Mouse (Mus musculus) C2C12 (cell line): ENCODE measurements around the gene Plxnd1. TPM values are rescaled to one million over a fixed set of nuclear protein-coding genes. Genes with fewer than 3 reads are reported as not detected.

Source experiments
- H3K27me3 ChIP-seq: one replicate; pipeline ENCODE4 v1.6.1; 2011; ENCODE audit not compliant: control insufficient read depth, insufficient read depth, insufficient read length
- H3K36me3 ChIP-seq: one replicate; pipeline ENCODE4 v1.6.1; 2011; ENCODE audit not compliant: control insufficient read depth, insufficient read depth
- H3K4me3 ChIP-seq: one replicate; pipeline ENCODE4 v1.5.1; 2011; ENCODE audit warnings: mild to moderate bottlenecking, control low read depth; ENCODE audit not compliant: poor library complexity, insufficient read depth, severe bottlenecking
- H3K79me2 ChIP-seq: one replicate; pipeline ENCODE4 v1.6.1; 2011; ENCODE audit not compliant: control insufficient read depth, insufficient read depth
- H3K79me3 ChIP-seq: one replicate; pipeline ENCODE4 v1.6.1; 2011; ENCODE audit warnings: low read depth, control low read depth
- H3ac ChIP-seq: one replicate; pipeline ENCODE3; 2011; ENCODE audit warnings: low read depth; ENCODE audit not compliant: control insufficient read depth, insufficient read length
- CEBPB ChIP-seq: IDR thresholded peaks from one replicate; pipeline ENCODE4 v1.6.1; 2011; ENCODE audit warnings: low read depth, mild to moderate bottlenecking, control low read depth, moderate library complexity
- CTCF ChIP-seq: IDR thresholded peaks from one replicate; pipeline ENCODE4 v1.5.1; 2011; ENCODE audit not compliant: control insufficient read depth, insufficient read depth, insufficient read length
- FOSL1 ChIP-seq: IDR thresholded peaks from one replicate; pipeline ENCODE4 v1.8.0; 2011; ENCODE audit warnings: mild to moderate bottlenecking, low read length; ENCODE audit not compliant: poor library complexity, insufficient read depth, severe bottlenecking
- MAX ChIP-seq: IDR thresholded peaks from one replicate; pipeline ENCODE4 v1.6.1; 2011; ENCODE audit warnings: mild to moderate bottlenecking, control low read depth
- MYOD1 ChIP-seq: IDR thresholded peaks from one replicate; pipeline ENCODE4 v1.6.1; 2011; ENCODE audit warnings: low read depth; ENCODE audit not compliant: control insufficient read depth, insufficient read length
- MYOG ChIP-seq: IDR thresholded peaks from one replicate; pipeline ENCODE4 v1.6.1; 2011; ENCODE audit not compliant: control insufficient read depth, insufficient read length; ENCODE audit errors: extremely low read depth
- USF1 ChIP-seq: IDR thresholded peaks from one replicate; pipeline ENCODE4 v1.6.1; 2011; ENCODE audit warnings: low read depth, mild to moderate bottlenecking, control low read depth, moderate library complexity
- polyA plus RNA-seq: library from polyadenylated mRNA; unstranded; fragments of >200 nt; fragmentation: generic; extraction: Trizol; gene quantifications from one replicate; pipeline ENCODE4 v1.2.1, GENCODE M21; 2012; ENCODE audit warnings: missing spikeins

Plxnd1 gene
- polyA plus RNA-seq, 1 experiment: 14.8 TPM

DNA sequence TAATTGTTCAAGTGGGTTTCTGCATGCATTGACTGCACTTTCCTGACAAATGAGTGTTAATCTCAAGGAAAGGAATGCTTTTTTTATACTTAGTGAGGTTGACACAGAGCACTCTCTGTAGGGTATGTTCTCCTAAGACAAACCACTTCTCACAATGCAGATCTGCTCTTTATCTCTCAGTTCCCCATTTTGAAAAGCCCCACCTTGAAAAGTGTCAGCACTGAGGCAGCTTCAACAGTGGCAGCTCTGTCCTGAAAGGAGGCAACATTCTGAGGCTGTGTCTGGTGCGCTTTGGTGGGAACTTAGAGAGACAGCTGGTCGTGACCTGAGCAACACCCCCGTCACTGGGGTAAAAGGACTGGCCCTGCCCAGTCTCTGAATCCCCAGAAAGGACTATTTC lies 85.8 kb downstream of the Plxnd1 start:
- Histone ChIP-seq H3K27me3 (no peaks in the 10 kb centered on the region), H3K79me2 (no peaks in the 10 kb centered on the region), H3K4me3 (no peak overlapping the region), H3K36me3 (no peaks in the 10 kb centered on the region), H3K79me3 (no peaks in the 10 kb centered on the region), H3ac (no peak overlapping the region)
- TF ChIP-seq MYOG: no peak
- no peak for TF ChIP-seq FOSL1
- TF ChIP-seq CTCF: no peak
- no peak for TF ChIP-seq MAX
- TF ChIP-seq CEBPB: no peak
- TF ChIP-seq MYOD1: no peak
- TF ChIP-seq USF1: no peak

DNA sequence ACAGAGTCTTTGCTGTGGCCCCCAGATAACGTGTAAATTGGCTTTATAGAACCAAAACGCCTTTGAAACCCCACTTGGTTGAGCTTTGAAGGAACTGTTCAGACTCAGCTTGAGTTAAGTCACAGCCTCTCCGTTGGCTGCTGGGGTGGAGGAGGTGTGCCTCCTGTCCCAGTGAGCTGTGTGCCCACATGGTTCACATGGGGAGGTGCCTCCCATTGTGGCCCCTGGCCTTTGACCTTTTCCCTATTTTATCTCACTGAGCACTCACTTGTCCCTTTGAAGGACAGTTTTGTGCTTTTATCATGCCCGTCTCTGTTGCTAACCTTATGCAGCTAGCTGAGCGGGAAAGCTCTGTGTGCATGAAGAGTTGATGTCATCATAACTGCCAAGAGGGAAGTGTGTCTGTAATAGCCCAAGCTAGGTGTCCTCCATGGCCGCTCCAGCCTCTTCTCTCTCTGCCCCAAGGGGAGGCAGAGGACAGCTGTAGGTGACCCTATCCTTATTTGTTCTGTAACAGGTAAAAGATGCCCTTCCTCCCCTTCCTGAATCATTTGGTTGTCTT lies 86.3 kb downstream of the Plxnd1 start:
- Histone ChIP-seq H3K79me3 (no peaks in the 10 kb centered on the region), H3K79me2 (no peaks in the 10 kb centered on the region), H3ac (no peak overlapping the region), H3K36me3 (no peaks in the 10 kb centered on the region), H3K27me3 (no peaks in the 10 kb centered on the region), H3K4me3 (no peak overlapping the region)
- TF ChIP-seq CTCF: no peak
- TF ChIP-seq FOSL1: no peak
- no peak for TF ChIP-seq CEBPB
- TF ChIP-seq MYOG: no peak
- TF ChIP-seq MAX: no peak
- TF ChIP-seq USF1: no peak
- TF ChIP-seq MYOD1: no peak

- H3K79me3 ChIP-seq: no peaks in the 10 kb centered on the region
- no peak overlapping the region for H3K4me3 ChIP-seq
- no peaks in the 10 kb centered on the region for H3K27me3 ChIP-seq
- TF ChIP-seq MYOG (no peak), MAX (no peak), USF1 (no peak), CTCF (no peak), MYOD1 (no peak), CEBPB (no peak), FOSL1 (no peak)
- H3K79me2 ChIP-seq: no peaks in the 10 kb centered on the region
- H3ac ChIP-seq: no peak overlapping the region
- no peaks in the 10 kb centered on the region for H3K36me3 ChIP-seq
Observed at GRCm38 (mm10) chr6:115906871-115907270, 87.9 kb downstream of the Plxnd1 start.

GRCm38 (mm10) chr6:115906455-115906854 lies 88.3 kb downstream of the Plxnd1 start:
- H3ac ChIP-seq: no peak overlapping the region
- H3K79me3 ChIP-seq: no peaks in the 10 kb centered on the region
- no peaks in the 10 kb centered on the region for H3K27me3 ChIP-seq
- H3K36me3 ChIP-seq: no peaks in the 10 kb centered on the region
- no peak overlapping the region for H3K4me3 ChIP-seq
- H3K79me2 ChIP-seq: no peaks in the 10 kb centered on the region
- TF ChIP-seq CEBPB: no peak
- TF ChIP-seq CTCF: no peak
- TF ChIP-seq USF1: no peak
- TF ChIP-seq MYOD1: peak; percentile 85

DNA sequence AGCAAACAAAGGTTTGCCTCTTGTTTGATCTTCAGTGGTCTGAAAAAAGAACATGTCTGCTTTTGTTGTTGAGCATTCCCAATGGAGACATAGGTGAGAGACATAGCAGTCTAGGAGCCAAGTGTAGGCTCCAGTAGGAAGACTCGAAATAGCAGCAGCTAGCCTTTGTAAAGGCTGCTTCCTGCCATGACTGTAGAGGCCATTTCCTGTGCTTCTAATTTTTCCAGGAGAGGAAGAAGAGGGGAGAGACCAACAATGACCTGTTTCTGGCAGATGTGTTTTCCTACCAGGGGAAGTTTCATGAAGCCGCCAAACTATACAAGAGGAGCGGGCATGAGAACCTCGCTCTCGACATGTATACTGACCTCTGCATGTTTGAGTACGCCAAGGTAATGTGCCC lies 89.2 kb downstream of the Plxnd1 start:
- Histone ChIP-seq H3K79me3 (no peaks in the 10 kb centered on the region), H3K27me3 (no peaks in the 10 kb centered on the region), H3K79me2 (no peaks in the 10 kb centered on the region), H3K4me3 (no peak overlapping the region), H3K36me3 (no peaks in the 10 kb centered on the region), H3ac (no peak overlapping the region)
- TF ChIP-seq USF1 (no peak), MAX (no peak)

Other genes with a start within 250 kb of the Plxnd1 start
- not detected for gene Tmem40, start 232.6 kb downstream of the Plxnd1 start, polyA plus RNA-seq
- 8.2 TPM for gene Cand2, start 220.5 kb downstream of the Plxnd1 start, polyA plus RNA-seq
- 5,589 TPM for gene Rpl32, start 186.3 kb downstream of the Plxnd1 start, polyA plus RNA-seq
- gene Efcab12, start 156.6 kb downstream of the Plxnd1 start, polyA plus RNA-seq: not detected
- 1.4 TPM for gene Mbd4, start 141.6 kb downstream of the Plxnd1 start, polyA plus RNA-seq
- 13.4 TPM for gene Ift122, start 141.5 kb downstream of the Plxnd1 start, polyA plus RNA-seq
- gene Rho, start 63.3 kb downstream of the Plxnd1 start, polyA plus RNA-seq: 0.01 TPM
- gene H1foo, start 50.1 kb downstream of the Plxnd1 start, polyA plus RNA-seq: not detected
- gene Tmcc1, start 198.5 kb upstream of the Plxnd1 start, polyA plus RNA-seq: 11.3 TPM
- gene Washc2, start 213.0 kb upstream of the Plxnd1 start, polyA plus RNA-seq: 25.6 TPM